Comparison of ENCODE assay signal across 20 mouse cellular contexts in genomic region chr10:62113865-62114647, GRCm38 (mm10). TPM values are rescaled to one million over a fixed set of nuclear protein-coding genes. Genes with fewer than 3 reads are reported as not detected.
A peak's percentile ranks its signal among the peaks of the same experiment; 100 is the strongest.
DNase-seq lines count a peak whose midpoint lies in the region; ATAC-seq and TF ChIP-seq lines count a peak whose summit lies in the region.
"Had no signal": no experiment of that assay in that cellular context is flagged by ENCODE, and none has a peak within 500 bp of the region (broad histone marks: within the 10 kb centered on the region; RNA-seq: fewer than 3 reads in every experiment).

No protein-coding gene starts in this region.

- H3K9me3 ChIP-seq in hindbrain, embryonic 10.5 days: no peaks in the 10 kb centered on the region
- H3K9me3 ChIP-seq in hindbrain, embryonic 16.5 days (ENCODE audit: control insufficient read depth, low read length): no peaks in the 10 kb centered on the region
- H3K9me3 ChIP-seq in neural tube, embryonic 12.5 days: no peaks in the 10 kb centered on the region
- H3K9me3 ChIP-seq in forebrain, embryonic 16.5 days (ENCODE audit: control insufficient read depth, low read length): no peaks in the 10 kb centered on the region
- H3K9me3 ChIP-seq: heart, embryonic 15.5 days; limb, embryonic 13.5 days had no signal

- WGBS in hindbrain, embryonic 10.5 days: 62% methylated on average over 9 of the region's 9 CpGs
- WGBS in hindbrain, embryonic 16.5 days: 48% methylated on average over 9 of the region's 9 CpGs
- 55% methylated on average over 9 of the region's 9 CpGs for WGBS in neural tube, embryonic 12.5 days
- 28% methylated on average over 9 of the region's 9 CpGs for WGBS in forebrain, embryonic 16.5 days
- WGBS in heart, adult 2 months: 62% methylated on average over 9 of the region's 9 CpGs

- intact Hi-C loops in heart, adult 2 months (cut with DNase I): no loop called here

- H3K27ac ChIP-seq in hindbrain, embryonic 10.5 days: peak overlapping the region; percentile 45; the same call in 1 of the 2 replicates
- no peak overlapping the region for H3K27ac ChIP-seq in hindbrain, embryonic 16.5 days (ENCODE audit: low read depth, low read length)
- no peak overlapping the region for H3K27ac ChIP-seq in neural tube, embryonic 12.5 days
- H3K27ac ChIP-seq in forebrain, embryonic 16.5 days (ENCODE audit: low read length): no peak overlapping the region
- H3K27ac ChIP-seq in heart, adult 2 months: no peak overlapping the region
- H3K27ac ChIP-seq: heart, embryonic 15.5 days; limb, embryonic 13.5 days; liver, embryonic 14.5 days had no signal

- no peak overlapping the region for H3K4me3 ChIP-seq in hindbrain, embryonic 10.5 days
- H3K4me3 ChIP-seq in hindbrain, embryonic 16.5 days (ENCODE audit: low read length): no peak overlapping the region
- H3K4me3 ChIP-seq in neural tube, embryonic 12.5 days: no peak overlapping the region
- no peak overlapping the region for H3K4me3 ChIP-seq in forebrain, embryonic 16.5 days (replicated peaks; ENCODE audit: low read length)
- no peak overlapping the region for H3K4me3 ChIP-seq in heart, adult 2 months
- H3K4me3 ChIP-seq: heart, embryonic 15.5 days; limb, embryonic 13.5 days had no signal

- no peak overlapping the region for H3K9ac ChIP-seq in hindbrain, embryonic 16.5 days (ENCODE audit: low read depth, low read length)
- H3K9ac ChIP-seq in neural tube, embryonic 12.5 days: no peak overlapping the region
- H3K9ac ChIP-seq in forebrain, embryonic 16.5 days (replicated peaks; ENCODE audit: low read depth, low read length): no peak overlapping the region
- H3K9ac ChIP-seq in heart, adult 2 months (ENCODE audit: low read depth, low read length): no peak overlapping the region
- H3K9ac ChIP-seq: heart, embryonic 15.5 days; limb, embryonic 13.5 days; liver, embryonic 14.5 days had no signal

- no peak for TF ChIP-seq EP300 in heart, adult 2 months (IDR thresholded peaks at IDR 0.05; ENCODE audit: insufficient read depth, low read depth, low read length)

- no peak for TF ChIP-seq CTCF in heart, adult 2 months (IDR thresholded peaks at IDR 0.05)

- no peak for TF ChIP-seq POLR2A in heart, adult 2 months (IDR thresholded peaks at IDR 0.05; ENCODE audit: insufficient read depth, low read depth, low read length)

- DNase-seq in hindbrain, embryonic 10.5 days (ENCODE audit: low spot score): no peak
- no peak for DNase-seq in neural tube, embryonic 10.5 days (ENCODE audit: extremely low spot score, low spot score)
- DNase-seq in heart, adult 2 months: no peak
- DNase-seq: adrenal gland, postnatal 25 days; cerebellum, adult 8-10 months; gastrocnemius, postnatal 36 days; kidney, adult 18-20 months; kidney, postnatal 10 days; spleen, adult 18-20 months had no signal

- ATAC-seq in hindbrain, embryonic 16.5 days: no peak
- peak; percentile 59 for ATAC-seq in neural tube, embryonic 12.5 days (ENCODE audit: low FRiP score, low read depth)
- ATAC-seq in forebrain, embryonic 16.5 days: peak; percentile 38
- no peak for ATAC-seq in monocyte, adult 5-6 weeks (replicated peaks; ENCODE audit: insufficient number of reproducible peaks, low FRiP score, low TSS enrichment, poor library complexity, severe bottlenecking)
- ATAC-seq: Patski had no signal

- peaks cover 35% of the 10 kb centered on the region for H3K4me1 ChIP-seq in hindbrain, embryonic 10.5 days (replicated peaks)
- H3K4me1 ChIP-seq in hindbrain, embryonic 16.5 days (ENCODE audit: control insufficient read depth, insufficient read depth, low read depth, low read length): peaks cover 14% of the 10 kb centered on the region
- H3K4me1 ChIP-seq in neural tube, embryonic 12.5 days: peaks cover 6% of the 10 kb centered on the region; the same call in 1 of the 2 replicates
- peaks cover 21% of the 10 kb centered on the region for H3K4me1 ChIP-seq in forebrain, embryonic 16.5 days (replicated peaks; ENCODE audit: control insufficient read depth, insufficient read depth, low read length)
- H3K4me1 ChIP-seq in heart, adult 2 months (ENCODE audit: control insufficient read depth, insufficient read depth, low read length): no peaks in the 10 kb centered on the region

- H3K27me3 ChIP-seq in hindbrain, embryonic 10.5 days (ENCODE audit: insufficient read depth, poor library complexity, severe bottlenecking): peaks cover 55% of the 10 kb centered on the region
- peaks cover 2% of the 10 kb centered on the region; the same call in 1 of the 2 replicates for H3K27me3 ChIP-seq in hindbrain, embryonic 16.5 days (replicated peaks; ENCODE audit: control insufficient read depth, insufficient read depth, low read length)
- peaks cover 31% of the 10 kb centered on the region for H3K27me3 ChIP-seq in neural tube, embryonic 12.5 days (replicated peaks)
- no peaks in the 10 kb centered on the region for H3K27me3 ChIP-seq in forebrain, embryonic 16.5 days (replicated peaks; ENCODE audit: control insufficient read depth, insufficient read depth, low read length)
- H3K27me3 ChIP-seq in heart, adult 2 months (ENCODE audit: control insufficient read depth, insufficient read depth, low read length): peaks cover 4% of the 10 kb centered on the region

- no peaks in the 10 kb centered on the region for H3K36me3 ChIP-seq in hindbrain, embryonic 10.5 days
- no peaks in the 10 kb centered on the region for H3K36me3 ChIP-seq in hindbrain, embryonic 16.5 days (ENCODE audit: control insufficient read depth, insufficient read depth, low read length)
- no peaks in the 10 kb centered on the region for H3K36me3 ChIP-seq in neural tube, embryonic 12.5 days
- H3K36me3 ChIP-seq in forebrain, embryonic 16.5 days (ENCODE audit: control insufficient read depth, insufficient read depth): no peaks in the 10 kb centered on the region
- no peaks in the 10 kb centered on the region for H3K36me3 ChIP-seq in heart, adult 2 months (ENCODE audit: control insufficient read depth, insufficient read depth, low read length)
- H3K36me3 ChIP-seq: heart, embryonic 15.5 days; limb, embryonic 13.5 days had no signal

- no peaks in the 10 kb centered on the region for H3K79me2 ChIP-seq in heart, adult 2 months (replicated peaks; ENCODE audit: control insufficient read depth, insufficient read depth, low read length)

- no peak overlapping the region for H3K4me2 ChIP-seq in hindbrain, embryonic 16.5 days (ENCODE audit: low read length)
- H3K4me2 ChIP-seq in neural tube, embryonic 12.5 days (replicated peaks): no peak overlapping the region
- no peak overlapping the region for H3K4me2 ChIP-seq in forebrain, embryonic 16.5 days (ENCODE audit: low read length)
- H3K4me2 ChIP-seq: heart, embryonic 15.5 days; limb, embryonic 13.5 days had no signal

RNA-seq across cellular contexts. Expression of gene Neurog3, which starts 18.8 kb away (rescaled TPM):
- 2.1 and 3.5 TPM in 2 replicates for polyA plus RNA-seq in hindbrain, embryonic 10.5 days (2016; fragmentation: Nextera tagmentation; extraction: Ambion mirVana)
- polyA plus RNA-seq in hindbrain, embryonic 16.5 days (2015; fragmentation: Nextera tagmentation; extraction: Ambion mirVana): not detected in 2 replicates
- 7.5 and 10.9 TPM in 2 replicates for polyA plus RNA-seq in neural tube, embryonic 12.5 days (2016; fragmentation: Nextera tagmentation; extraction: Ambion mirVana)
- 0.16 TPM in 1 of 2 replicates, not detected in the other for polyA plus RNA-seq in forebrain, embryonic 16.5 days (2015; fragmentation: Nextera tagmentation; extraction: Ambion mirVana)
- not detected in 3 replicates for total RNA-seq in monocyte, adult 5-6 weeks (2017)
- not detected for total RNA-seq in heart, adult 2 months (2021)
- not detected in 2 replicates for polyA plus RNA-seq in heart, adult 2 months (2012; rRNA removed)
- total RNA-seq: adrenal gland, postnatal 25 days; gastrocnemius, postnatal 36 days; hematopoietic stem cell, adult 5-6 weeks; left cerebral cortex, adult 8-10 months had no signal
- polyA plus RNA-seq: heart, embryonic 15.5 days; limb, embryonic 13.5 days; lung, embryonic 16.5 days; Patski had no signal

RNA-seq across cellular contexts. Expression of gene Fam241b, which starts 29.7 kb away (rescaled TPM):
- polyA plus RNA-seq in hindbrain, embryonic 10.5 days (2016; fragmentation: Nextera tagmentation; extraction: Ambion mirVana): 22.7 and 23.0 TPM in 2 replicates
- 164 and 193 TPM in 2 replicates for polyA plus RNA-seq in hindbrain, embryonic 16.5 days (2015; fragmentation: Nextera tagmentation; extraction: Ambion mirVana)
- 48.4 and 56.5 TPM in 2 replicates for polyA plus RNA-seq in neural tube, embryonic 12.5 days (2016; fragmentation: Nextera tagmentation; extraction: Ambion mirVana)
- polyA plus RNA-seq in forebrain, embryonic 16.5 days (2015; fragmentation: Nextera tagmentation; extraction: Ambion mirVana): 153 and 185 TPM in 2 replicates
- total RNA-seq in monocyte, adult 5-6 weeks (2017): 0.86 TPM in 1 of 3 replicates, not detected in the others
- 1 to 10 TPM; 3.0 to 3.2 TPM for total RNA-seq in heart, adult 2 months (2021)
- 2.5 and 3.3 TPM in 2 replicates for polyA plus RNA-seq in heart, adult 2 months (2012; rRNA removed)

Comparison
In these comparisons a context has a peak if more than half of its experiments do, and no peak if none do; other contexts are left out.
1. ATAC-seq: peak in neural tube, embryonic 12.5 days (single experiment) and forebrain, embryonic 16.5 days (single experiment); none in hindbrain, embryonic 16.5 days (single experiment) and monocyte, adult 5-6 weeks (single experiment).